10 mouse cellular contexts compared by ENCODE assay signal in genomic region chr14:8476606-8477005, GRCm38 (mm10).
A peak's percentile ranks its signal among the peaks of the same experiment; 100 is the strongest.
DNase-seq lines count a peak whose midpoint lies in the region; ATAC-seq and TF ChIP-seq lines count a peak whose summit lies in the region.
"Had no signal": no experiment of that assay in that cellular context is flagged by ENCODE, and none has a peak within 500 bp of the region (broad histone marks: within the 10 kb centered on the region; RNA-seq: fewer than 3 reads in every experiment).

No protein-coding gene starts in this region.

- H3K27ac ChIP-seq in embryonic facial prominence, embryonic 11.5 days (replicated peaks; ENCODE audit: low read depth, low read length) = no peak overlapping the region
- no peak overlapping the region for H3K27ac ChIP-seq in embryonic facial prominence, embryonic 10.5 days (replicated peaks)
- no peak overlapping the region for H3K27ac ChIP-seq in forebrain, embryonic 13.5 days
- H3K27ac ChIP-seq in left cerebral cortex, adult 2 months = no peak overlapping the region

- intact Hi-C loops in left cerebral cortex, adult 2 months (cut with DNase I) = no loop called here

- no peaks in the 10 kb centered on the region for H3K27me3 ChIP-seq in embryonic facial prominence, embryonic 11.5 days (ENCODE audit: control insufficient read depth, insufficient read depth, low read length)
- no peaks in the 10 kb centered on the region for H3K27me3 ChIP-seq in embryonic facial prominence, embryonic 10.5 days (replicated peaks; ENCODE audit: low read depth, poor library complexity, severe bottlenecking)
- no peaks in the 10 kb centered on the region for H3K27me3 ChIP-seq in forebrain, embryonic 13.5 days

- no peak for ATAC-seq in embryonic facial prominence, embryonic 11.5 days (replicated peaks; ENCODE audit: insufficient number of reproducible peaks, low FRiP score, low TSS enrichment, low read depth)
- ATAC-seq in forebrain, embryonic 13.5 days = peak; percentile 79
- no peak for ATAC-seq in cerebellum, adult (ENCODE audit: insufficient number of reproducible peaks, low FRiP score, low TSS enrichment)

- peak; percentile 69 for TF ChIP-seq CTCF in left cerebral cortex, adult 2 months (IDR thresholded peaks at IDR 0.05)

- WGBS in embryonic facial prominence, embryonic 11.5 days = 54% methylated on average over 3 of the region's 3 CpGs
- 61% methylated on average over 3 of the region's 3 CpGs for WGBS in embryonic facial prominence, embryonic 10.5 days
- 53% methylated on average over 3 of the region's 3 CpGs for WGBS in forebrain, embryonic 13.5 days

- H3K4me1 ChIP-seq in embryonic facial prominence, embryonic 11.5 days (ENCODE audit: control insufficient read depth, insufficient read depth, low read length) = no peaks in the 10 kb centered on the region
- peaks cover 3% of the 10 kb centered on the region; the same call in 1 of the 2 replicates for H3K4me1 ChIP-seq in embryonic facial prominence, embryonic 10.5 days
- H3K4me1 ChIP-seq in forebrain, embryonic 13.5 days = peaks cover 32% of the 10 kb centered on the region

- H3K9me3 ChIP-seq in embryonic facial prominence, embryonic 11.5 days (replicated peaks; ENCODE audit: control insufficient read depth, low read length) = no peaks in the 10 kb centered on the region
- no peaks in the 10 kb centered on the region for H3K9me3 ChIP-seq in embryonic facial prominence, embryonic 10.5 days
- H3K9me3 ChIP-seq in forebrain, embryonic 13.5 days (replicated peaks) = no peaks in the 10 kb centered on the region
- H3K9me3 ChIP-seq: G1E had no signal

- H3K9ac ChIP-seq in embryonic facial prominence, embryonic 11.5 days (replicated peaks; ENCODE audit: low read length) = no peak overlapping the region
- no peak overlapping the region for H3K9ac ChIP-seq in forebrain, embryonic 13.5 days

- peak; percentile 48 for DNase-seq in embryonic facial prominence, embryonic 11.5 days (ENCODE audit: low spot score)
- DNase-seq in embryonic facial prominence, embryonic 10.5 days (ENCODE audit: low spot score) = no peak
- DNase-seq in A20 (ENCODE audit: low read depth, low spot score) = peak; percentile 9
- peak; percentile 51 to 55 for DNase-seq in left cerebral cortex, adult 2 months (ENCODE audit: extremely low spot score in 1 of 2, low spot score in 2 of 2)
- DNase-seq in adipocyte (ENCODE audit: low spot score) = no peak
- DNase-seq in testis, postnatal 14 days (ENCODE audit: low spot score) = no peak

- no peaks in the 10 kb centered on the region for H3K36me3 ChIP-seq in embryonic facial prominence, embryonic 11.5 days (replicated peaks; ENCODE audit: control insufficient read depth, insufficient read depth, low read depth, low read length)
- 0 out of 2 replicates have a peak, but pooled peaks cover 3% of the 10 kb centered on the region for H3K36me3 ChIP-seq in embryonic facial prominence, embryonic 10.5 days (replicated peaks)
- peaks cover 3% of the 10 kb centered on the region; the same call in 1 of the 2 replicates for H3K36me3 ChIP-seq in forebrain, embryonic 13.5 days (ENCODE audit: poor library complexity, severe bottlenecking)
- H3K36me3 ChIP-seq: G1E had no signal

- H3K4me2 ChIP-seq in embryonic facial prominence, embryonic 11.5 days (ENCODE audit: low read depth, low read length) = no peak overlapping the region
- H3K4me2 ChIP-seq in forebrain, embryonic 13.5 days = no peak overlapping the region

- H3K4me3 ChIP-seq in embryonic facial prominence, embryonic 11.5 days (ENCODE audit: low read depth, low read length) = no peak overlapping the region
- H3K4me3 ChIP-seq in embryonic facial prominence, embryonic 10.5 days = no peak overlapping the region
- H3K4me3 ChIP-seq in forebrain, embryonic 13.5 days = no peak overlapping the region
- H3K4me3 ChIP-seq in left cerebral cortex, adult 2 months = no peak overlapping the region
- H3K4me3 ChIP-seq: erythroblast, embryonic 14.5 days had no signal

Comparison
In these comparisons a context has a peak if more than half of its experiments do, and no peak if none do; other contexts are left out.
1. DNase-seq: peak in embryonic facial prominence, embryonic 11.5 days (single experiment), A20 (single experiment) and left cerebral cortex, adult 2 months (2 of 2); none in embryonic facial prominence, embryonic 10.5 days (single experiment), adipocyte (single experiment) and testis, postnatal 14 days (single experiment).